Mouse (Mus musculus) lung, postnatal 0 days (tissue): ENCODE results near the gene Apon.

Source experiments
- CTCF ChIP-seq: IDR thresholded peaks from 2 replicates; pipeline ENCODE4 v1.5.1; 2016; ENCODE audit warnings: antibody characterized with exemption, mild to moderate bottlenecking
- EP300 ChIP-seq: IDR thresholded peaks from 2 replicates; pipeline ENCODE4 v1.6.1; 2016; ENCODE audit warnings: antibody characterized with exemption, mild to moderate bottlenecking, control low read depth

DNA sequence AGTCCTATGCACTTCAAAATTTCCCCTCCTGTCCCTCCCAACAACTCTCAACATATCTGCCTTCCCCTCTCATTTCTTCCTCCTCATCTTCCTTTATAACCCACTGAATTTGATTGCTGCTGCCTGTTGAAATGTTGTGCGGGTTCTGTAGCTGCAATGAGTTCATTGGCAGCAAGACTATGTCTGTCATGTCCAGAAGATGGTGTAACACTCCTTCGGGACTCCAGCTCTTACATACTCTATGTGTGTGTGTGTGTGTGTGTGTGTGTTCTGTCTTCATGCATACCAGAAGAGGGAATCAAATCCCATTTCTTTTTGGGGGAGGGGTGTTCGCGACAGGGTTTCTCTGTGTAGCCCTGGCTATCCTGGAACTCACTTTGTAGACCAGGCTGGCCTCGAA lies 38.9 kb upstream of the Apon start:
- no peak for TF ChIP-seq EP300
- TF ChIP-seq CTCF = peak; percentile 42
